Comparison of ENCODE assay signal across 15 mouse cellular contexts in genomic region chr10:14625706-14626105, GRCm38 (mm10).
"Had no signal": no experiment of that assay in that cellular context is flagged by ENCODE, and none has a peak within 500 bp of the region (broad histone marks: within the 10 kb centered on the region; RNA-seq: fewer than 3 reads in every experiment).

No protein-coding gene starts in this region.

- H3K4me2 ChIP-seq: lung, embryonic 15.5 days; midbrain, embryonic 11.5 days; midbrain, embryonic 13.5 days; midbrain, embryonic 15.5 days; neural tube, embryonic 12.5 days had no signal

- H3K36me3 ChIP-seq: lung, embryonic 15.5 days; midbrain, embryonic 13.5 days; midbrain, embryonic 15.5 days; neural tube, embryonic 12.5 days had no signal

- ATAC-seq: lung, postnatal 0 days; midbrain, embryonic 13.5 days; midbrain, embryonic 15.5 days had no signal

- H3K4me3 ChIP-seq: lung, embryonic 15.5 days; megakaryocyte, embryonic 14.5 days; midbrain, embryonic 13.5 days; midbrain, embryonic 15.5 days; neural tube, embryonic 12.5 days had no signal

- H3K4me1 ChIP-seq: lung, embryonic 15.5 days; megakaryocyte, embryonic 14.5 days; midbrain, embryonic 13.5 days; midbrain, embryonic 15.5 days; neural tube, embryonic 12.5 days had no signal

- H3K9ac ChIP-seq: lung, embryonic 15.5 days; midbrain, embryonic 13.5 days; midbrain, embryonic 15.5 days; neural tube, embryonic 12.5 days had no signal

- H3K27me3 ChIP-seq: lung, embryonic 15.5 days; megakaryocyte, embryonic 14.5 days; midbrain, embryonic 13.5 days; midbrain, embryonic 15.5 days; neural tube, embryonic 12.5 days had no signal

- H3K27ac ChIP-seq: lung, embryonic 15.5 days; macrophage; midbrain, embryonic 13.5 days; midbrain, embryonic 15.5 days; neural tube, embryonic 12.5 days had no signal

- DNase-seq: lung, adult 2 months; lung, postnatal 14 days; lung, postnatal 36 days; right cerebral cortex, postnatal 14 days; thymus, adult 18-20 months; thymus, postnatal 14 days; thymus, postnatal 36 days had no signal

- H3K9me3 ChIP-seq: lung, embryonic 15.5 days; midbrain, embryonic 13.5 days; midbrain, embryonic 15.5 days; neural tube, embryonic 12.5 days had no signal
